Mouse (Mus musculus): ENCODE measurements around the gene Zdhhc23. TPM values are rescaled to one million over a fixed set of nuclear protein-coding genes. Genes with fewer than 3 reads are reported as not detected.

The Zdhhc23 gene
- polyA plus RNA-seq, 1 experiment from 2014 or later, result 0.23 TPM

DNA sequence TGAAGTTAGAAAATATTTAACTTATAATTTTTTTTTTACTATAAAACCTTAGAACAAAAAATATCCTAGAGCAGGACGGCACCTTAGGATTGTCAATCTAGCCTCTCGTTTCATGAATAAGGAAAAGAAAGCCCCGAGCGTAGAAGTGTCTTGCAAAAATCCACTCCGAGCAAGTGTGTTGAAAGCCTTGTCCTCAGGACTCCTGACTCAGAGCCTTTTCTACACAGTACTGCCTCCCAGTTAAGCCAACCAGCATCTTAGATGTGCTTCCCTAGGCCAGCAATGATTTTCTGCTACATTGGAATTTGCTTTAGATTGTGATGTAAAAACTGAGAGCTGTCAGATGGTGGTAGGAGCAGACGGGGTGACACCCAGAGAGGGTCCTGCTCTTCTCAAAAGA, 46.5 kb downstream of the Zdhhc23 start:
- Histone ChIP-seq H3K9ac (ENCODE audit: low read length) (no peak overlapping the region), H3K9me3 (ENCODE audit: control insufficient read depth, low read length) (no peaks in the 10 kb centered on the region), H3K27me3 (ENCODE audit: control insufficient read depth, insufficient read depth, low read length) (no peaks in the 10 kb centered on the region), H3K36me3 (ENCODE audit: control insufficient read depth, insufficient read depth, low read length) (no peaks in the 10 kb centered on the region), H3K4me1 (ENCODE audit: control insufficient read depth, insufficient read depth, low read length) (no peaks in the 10 kb centered on the region), H3K4me3 (ENCODE audit: low read depth, low read length) (no peak overlapping the region), H3K27ac (ENCODE audit: low read depth, low read length) (no peak overlapping the region), H3K4me2 (ENCODE audit: low read depth) (no peak overlapping the region)
- WGBS, result 89% methylated on average over 6 of the region's 6 CpGs
- ATAC-seq (ENCODE audit: insufficient read depth, low FRiP score, low TSS enrichment) (no peak), DNase-seq (ENCODE audit: low spot score) (no peak)

DNA sequence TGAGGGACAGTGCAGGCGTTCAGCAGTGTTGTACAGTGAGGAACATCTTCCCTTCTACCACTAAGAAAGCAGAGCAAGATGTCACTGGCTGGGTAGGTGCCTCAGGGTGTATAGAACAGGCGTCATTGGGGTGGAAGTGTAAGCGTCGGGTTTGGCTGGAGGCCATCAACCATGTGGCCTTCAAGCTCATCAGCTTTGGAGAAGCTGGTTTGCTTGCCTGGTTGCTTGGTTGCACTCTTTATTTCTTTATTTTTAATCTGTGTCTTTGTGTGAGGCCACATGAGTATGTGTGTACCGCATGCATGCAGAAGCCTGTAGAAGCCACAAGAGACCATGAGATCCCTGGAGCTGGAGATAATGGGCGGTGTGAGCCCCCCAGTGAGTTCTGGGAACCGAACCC, 47.3 kb downstream of the Zdhhc23 start:
- Histone ChIP-seq H3K36me3 (ENCODE audit: control insufficient read depth, insufficient read depth, low read length) (no peaks in the 10 kb centered on the region), H3K4me2 (ENCODE audit: low read depth) (no peak overlapping the region), H3K9me3 (ENCODE audit: control insufficient read depth, low read length) (no peaks in the 10 kb centered on the region), H3K9ac (ENCODE audit: low read length) (no peak overlapping the region), H3K4me3 (ENCODE audit: low read depth, low read length) (no peak overlapping the region), H3K4me1 (ENCODE audit: control insufficient read depth, insufficient read depth, low read length) (no peaks in the 10 kb centered on the region), H3K27ac (ENCODE audit: low read depth, low read length) (no peak overlapping the region), H3K27me3 (ENCODE audit: control insufficient read depth, insufficient read depth, low read length) (no peaks in the 10 kb centered on the region)
- DNase-seq (ENCODE audit: low spot score), result no peak
- 93% methylated on average over 7 of the region's 7 CpGs for WGBS
- no peak for ATAC-seq (ENCODE audit: insufficient read depth, low FRiP score, low TSS enrichment)

DNA sequence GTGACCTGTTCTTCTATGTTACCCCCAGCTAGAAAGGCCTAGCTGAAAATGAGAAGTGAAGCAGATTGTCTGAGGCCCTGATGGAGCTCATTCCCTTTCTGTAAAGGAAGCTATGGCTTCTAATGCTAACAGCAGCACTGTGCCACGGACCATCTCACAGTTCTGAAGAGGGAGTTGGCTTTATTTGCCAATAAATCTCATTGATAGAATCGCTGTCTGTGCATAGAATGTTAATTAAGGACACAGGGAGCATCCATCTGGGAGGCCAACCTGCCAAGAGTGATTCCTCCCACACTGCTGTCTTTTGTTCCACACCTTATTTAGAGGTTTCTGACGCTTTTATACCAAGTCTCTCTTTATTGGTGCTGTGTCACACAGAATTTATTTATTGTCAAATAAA, 48.1 kb downstream of the Zdhhc23 start:
- H3K4me3 ChIP-seq (ENCODE audit: low read depth, low read length), result no peak overlapping the region
- no peaks in the 10 kb centered on the region for H3K27me3 ChIP-seq (ENCODE audit: control insufficient read depth, insufficient read depth, low read length)
- no peak overlapping the region for H3K9ac ChIP-seq (ENCODE audit: low read length)
- 61% methylated on average over 3 of the region's 3 CpGs for WGBS
- H3K36me3 ChIP-seq (ENCODE audit: control insufficient read depth, insufficient read depth, low read length), result no peaks in the 10 kb centered on the region
- DNase-seq (ENCODE audit: low spot score) (no peak), ATAC-seq (ENCODE audit: insufficient read depth, low FRiP score, low TSS enrichment) (peak; percentile 50)
- H3K4me2 ChIP-seq (ENCODE audit: low read depth), result no peak overlapping the region
- no peaks in the 10 kb centered on the region for H3K4me1 ChIP-seq (ENCODE audit: control insufficient read depth, insufficient read depth, low read length)
- H3K9me3 ChIP-seq (ENCODE audit: control insufficient read depth, low read length), result no peaks in the 10 kb centered on the region
- H3K27ac ChIP-seq (ENCODE audit: low read depth, low read length), result no peak overlapping the region

DNA sequence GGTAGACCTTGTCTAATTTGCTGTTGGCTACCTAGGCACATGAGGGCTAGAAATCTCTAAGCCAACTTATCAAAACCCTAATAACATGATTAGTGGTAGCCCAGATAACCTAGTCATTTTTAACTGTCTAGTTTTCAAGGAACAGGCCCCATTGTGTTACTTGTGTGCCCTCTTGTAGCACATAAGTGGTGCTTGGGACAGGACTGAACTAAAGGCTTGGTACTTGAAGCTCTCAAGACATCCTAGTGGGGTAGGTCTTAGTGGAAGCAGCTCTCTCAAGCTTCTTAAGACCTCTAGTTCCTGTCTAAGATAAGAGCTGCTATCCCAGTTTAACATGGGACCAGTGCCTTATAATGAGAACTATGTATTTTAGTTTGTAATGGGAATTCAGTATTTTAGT, 49.0 kb downstream of the Zdhhc23 start:
- Histone ChIP-seq H3K27me3 (ENCODE audit: control insufficient read depth, insufficient read depth, low read length) (no peaks in the 10 kb centered on the region), H3K27ac (ENCODE audit: low read depth, low read length) (no peak overlapping the region), H3K4me3 (ENCODE audit: low read depth, low read length) (no peak overlapping the region), H3K4me1 (ENCODE audit: control insufficient read depth, insufficient read depth, low read length) (no peaks in the 10 kb centered on the region), H3K9me3 (ENCODE audit: control insufficient read depth, low read length) (no peaks in the 10 kb centered on the region), H3K4me2 (ENCODE audit: low read depth) (no peak overlapping the region), H3K36me3 (ENCODE audit: control insufficient read depth, insufficient read depth, low read length) (no peaks in the 10 kb centered on the region), H3K9ac (ENCODE audit: low read length) (no peak overlapping the region)
- no peak for DNase-seq (ENCODE audit: low spot score)
- ATAC-seq (ENCODE audit: insufficient read depth, low FRiP score, low TSS enrichment), result no peak

DNA sequence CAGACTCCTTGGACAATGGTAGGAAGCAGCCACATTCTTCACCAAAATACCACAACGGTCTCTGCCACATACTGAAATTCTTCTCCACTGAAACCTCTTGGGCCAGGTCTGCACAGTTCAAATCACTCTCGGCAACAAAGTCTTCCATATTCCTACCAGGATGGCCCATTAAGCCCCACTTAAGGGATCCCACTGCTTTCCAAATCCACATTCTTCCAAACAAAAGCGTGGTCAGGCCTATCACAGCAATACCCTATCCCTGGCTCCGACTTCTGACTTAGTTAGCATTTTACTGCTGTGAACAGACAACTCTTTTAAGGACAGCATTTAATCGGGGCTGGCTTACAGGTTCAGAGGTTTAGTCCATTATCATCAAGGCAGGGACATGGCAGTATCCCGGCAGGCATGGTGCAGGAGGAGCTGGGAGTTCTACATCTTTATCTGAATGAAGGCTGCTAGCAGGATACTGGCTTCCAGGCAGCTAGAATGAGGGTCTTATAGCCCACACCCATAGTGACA, 53.2 kb downstream of the Zdhhc23 start, which contains the start of gene Qtrt2:
Gene Qtrt2, minus strand, starts transcription at position 469 of the 519 bp plus-strand sequence.
- no peak within 1 kb of the TSS for H3K4me3 ChIP-seq (ENCODE audit: low read depth, low read length)
- WGBS, result 47% methylated on average over 6 of the region's 6 CpGs
- no peak within 1 kb of the TSS for H3K27ac ChIP-seq (ENCODE audit: low read depth, low read length)
- ATAC-seq (ENCODE audit: insufficient read depth, low FRiP score, low TSS enrichment) (no peak), DNase-seq (ENCODE audit: low spot score) (no peak)
- no peaks in the 10 kb centered on the region for H3K27me3 ChIP-seq (ENCODE audit: control insufficient read depth, insufficient read depth, low read length)
- no peaks in the 10 kb centered on the region for H3K36me3 ChIP-seq (ENCODE audit: control insufficient read depth, insufficient read depth, low read length)
- H3K4me2 ChIP-seq (ENCODE audit: low read depth), result no peak within 1 kb of the TSS
- no peak within 1 kb of the TSS for H3K9ac ChIP-seq (ENCODE audit: low read length)
- no peaks in the 10 kb centered on the region for H3K9me3 ChIP-seq (ENCODE audit: control insufficient read depth, low read length)
- H3K4me1 ChIP-seq (ENCODE audit: control insufficient read depth, insufficient read depth, low read length), result no peaks in the 10 kb centered on the region

DNA sequence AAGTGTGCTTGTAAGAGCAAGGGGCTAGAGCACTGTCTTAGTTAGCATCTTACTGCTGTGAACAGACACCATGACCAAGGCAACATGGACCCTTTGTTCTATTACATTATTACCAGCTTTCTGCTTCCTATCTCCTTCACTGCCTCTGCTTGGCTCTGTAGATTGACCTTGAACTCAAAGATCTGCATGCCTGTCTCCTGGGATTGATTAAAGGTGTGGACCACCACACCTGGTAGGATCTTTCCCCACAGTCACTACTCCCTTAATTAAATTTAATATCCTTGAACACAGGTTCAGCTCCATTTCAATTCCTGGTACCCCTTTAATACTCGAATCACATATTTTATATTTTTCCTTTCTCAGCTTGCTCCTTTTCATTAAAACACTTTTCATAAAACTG, 53.7 kb downstream of the Zdhhc23 start:
- Histone ChIP-seq H3K9me3 (ENCODE audit: control insufficient read depth, low read length) (no peaks in the 10 kb centered on the region), H3K36me3 (ENCODE audit: control insufficient read depth, insufficient read depth, low read length) (no peaks in the 10 kb centered on the region), H3K27me3 (ENCODE audit: control insufficient read depth, insufficient read depth, low read length) (no peaks in the 10 kb centered on the region), H3K27ac (ENCODE audit: low read depth, low read length) (no peak overlapping the region), H3K9ac (ENCODE audit: low read length) (no peak overlapping the region), H3K4me1 (ENCODE audit: control insufficient read depth, insufficient read depth, low read length) (no peaks in the 10 kb centered on the region), H3K4me3 (ENCODE audit: low read depth, low read length) (no peak overlapping the region), H3K4me2 (ENCODE audit: low read depth) (no peak overlapping the region)
- 94% methylated on average over 1 of the region's 1 CpGs for WGBS
- DNase-seq (ENCODE audit: low spot score) (no peak), ATAC-seq (ENCODE audit: insufficient read depth, low FRiP score, low TSS enrichment) (no peak)

DNA sequence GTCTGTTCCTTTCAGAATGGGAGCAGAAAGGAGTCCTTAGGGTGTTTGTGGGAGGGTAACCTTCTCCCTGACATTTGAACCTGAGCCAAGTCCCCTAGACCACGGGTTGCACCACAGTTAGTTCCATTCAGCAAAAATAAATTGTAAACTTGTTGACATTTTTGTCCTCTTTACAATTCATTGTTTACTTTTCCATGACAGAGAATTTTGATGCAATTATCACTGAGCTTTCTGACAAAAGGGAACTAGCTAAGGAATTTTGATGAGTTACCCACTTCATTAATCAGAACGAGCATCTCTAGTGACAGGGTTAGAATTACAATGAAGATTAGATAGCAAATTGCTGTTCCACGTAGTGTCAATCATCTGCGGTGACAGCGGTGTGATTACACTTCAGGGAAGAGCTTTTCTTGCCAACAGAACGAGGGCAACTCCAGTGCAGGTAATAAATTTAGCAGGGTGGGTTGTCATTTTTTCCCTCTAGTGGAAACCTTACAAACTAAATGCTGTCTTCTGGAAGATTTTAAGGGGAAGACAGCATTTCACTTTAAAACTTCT, 54.5 kb downstream of the Zdhhc23 start:
- H3K9me3 ChIP-seq (ENCODE audit: control insufficient read depth, low read length), result no peaks in the 10 kb centered on the region
- H3K9ac ChIP-seq (ENCODE audit: low read length), result no peak overlapping the region
- H3K36me3 ChIP-seq (ENCODE audit: control insufficient read depth, insufficient read depth, low read length), result no peaks in the 10 kb centered on the region
- no peak overlapping the region for H3K4me2 ChIP-seq (ENCODE audit: low read depth)
- no peaks in the 10 kb centered on the region for H3K27me3 ChIP-seq (ENCODE audit: control insufficient read depth, insufficient read depth, low read length)
- DNase-seq (ENCODE audit: low spot score) (no peak), ATAC-seq (ENCODE audit: insufficient read depth, low FRiP score, low TSS enrichment) (no peak)
- 74% methylated on average over 6 of the region's 6 CpGs for WGBS
- H3K4me3 ChIP-seq (ENCODE audit: low read depth, low read length), result no peak overlapping the region
- H3K4me1 ChIP-seq (ENCODE audit: control insufficient read depth, insufficient read depth, low read length), result no peaks in the 10 kb centered on the region
- no peak overlapping the region for H3K27ac ChIP-seq (ENCODE audit: low read depth, low read length)

DNA sequence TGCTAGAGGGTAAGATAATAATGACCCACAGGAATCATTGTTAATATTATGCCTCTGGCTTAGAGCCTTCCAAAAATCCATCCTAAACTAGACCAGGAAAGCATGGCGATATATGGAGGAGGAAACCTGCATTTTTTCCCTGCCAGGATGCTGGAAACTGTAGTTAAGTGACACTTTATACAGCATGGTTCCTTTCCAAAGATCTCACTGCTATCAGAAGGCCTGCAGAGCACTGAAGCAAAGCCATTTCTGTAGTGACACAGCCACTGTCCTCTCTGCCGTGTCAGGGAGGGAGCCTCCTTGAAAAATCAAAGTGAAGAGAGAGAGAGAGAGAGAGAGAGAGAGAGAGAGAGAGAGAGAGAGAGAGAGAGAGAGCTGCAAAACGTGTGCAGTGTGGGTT, 57.0 kb downstream of the Zdhhc23 start:
- Histone ChIP-seq H3K27ac (ENCODE audit: low read depth, low read length) (no peak overlapping the region), H3K4me3 (ENCODE audit: low read depth, low read length) (no peak overlapping the region), H3K9me3 (ENCODE audit: control insufficient read depth, low read length) (no peaks in the 10 kb centered on the region), H3K27me3 (ENCODE audit: control insufficient read depth, insufficient read depth, low read length) (no peaks in the 10 kb centered on the region), H3K4me1 (ENCODE audit: control insufficient read depth, insufficient read depth, low read length) (no peaks in the 10 kb centered on the region), H3K9ac (ENCODE audit: low read length) (no peak overlapping the region), H3K4me2 (ENCODE audit: low read depth) (no peak overlapping the region), H3K36me3 (ENCODE audit: control insufficient read depth, insufficient read depth, low read length) (no peaks in the 10 kb centered on the region)
- DNase-seq (ENCODE audit: low spot score) (no peak), ATAC-seq (ENCODE audit: insufficient read depth, low FRiP score, low TSS enrichment) (no peak)
- WGBS, result 71% methylated on average over 3 of the region's 3 CpGs

DNA sequence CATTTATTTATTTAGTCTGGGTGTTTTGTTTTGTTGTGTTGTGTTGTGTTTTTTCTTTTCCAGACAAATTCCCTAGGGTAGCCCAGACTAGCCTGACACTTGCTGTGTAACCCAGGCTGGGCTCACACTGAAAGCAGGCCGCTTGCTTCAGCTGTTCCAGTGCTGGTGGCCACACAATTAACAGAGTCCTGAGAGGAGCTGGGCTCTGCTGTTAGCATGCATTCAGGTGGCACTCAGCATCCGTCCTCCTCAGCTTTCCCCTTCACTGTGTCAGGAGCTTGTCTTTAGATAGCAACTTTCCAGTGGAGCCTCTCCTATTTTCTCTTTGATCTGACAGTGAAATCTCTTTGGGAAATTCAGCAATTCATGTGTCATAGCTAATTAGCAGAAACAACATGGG, 57.6 kb downstream of the Zdhhc23 start:
- no peaks in the 10 kb centered on the region for H3K4me1 ChIP-seq (ENCODE audit: control insufficient read depth, insufficient read depth, low read length)

More for the DNA sequence above, 57.6 kb downstream of the Zdhhc23 start:
- H3K27ac ChIP-seq (ENCODE audit: low read depth, low read length), result no peak overlapping the region
- H3K9ac ChIP-seq (ENCODE audit: low read length), result no peak overlapping the region
- H3K27me3 ChIP-seq (ENCODE audit: control insufficient read depth, insufficient read depth, low read length), result no peaks in the 10 kb centered on the region
- H3K36me3 ChIP-seq (ENCODE audit: control insufficient read depth, insufficient read depth, low read length), result no peaks in the 10 kb centered on the region
- ATAC-seq (ENCODE audit: insufficient read depth, low FRiP score, low TSS enrichment) (no peak), DNase-seq (ENCODE audit: low spot score) (no peak)
- H3K9me3 ChIP-seq (ENCODE audit: control insufficient read depth, low read length), result no peaks in the 10 kb centered on the region
- H3K4me2 ChIP-seq (ENCODE audit: low read depth), result no peak overlapping the region
- no peak overlapping the region for H3K4me3 ChIP-seq (ENCODE audit: low read depth, low read length)
- WGBS, result 73% methylated on average over 2 of the region's 2 CpGs
